Mouse (Mus musculus) heart, adult 2 months (tissue): ENCODE results near the gene Ywhae.

Experiments
- EP300 ChIP-seq: fragments of 200-500 bp; IDR thresholded peaks from 2 replicates; pipeline ENCODE4 v1.6.1; 2011; ENCODE audit warnings: low read depth, low read length, control low read depth; ENCODE audit not compliant: insufficient read depth
- POLR2A ChIP-seq: fragments of 200-500 bp; IDR thresholded peaks from 2 replicates; pipeline ENCODE4 v1.6.1; 2011; ENCODE audit warnings: mild to moderate bottlenecking, low read depth, low read length, control low read depth; ENCODE audit not compliant: insufficient read depth

GRCm38 (mm10) chr11:75687343-75687993 lies 45.2 kb upstream of the Ywhae start:
- TF ChIP-seq EP300 (no peak), POLR2A (no peak)
